Mouse (Mus musculus) splenic B cell, adult 2 months (primary cell): ENCODE measurements around the gene Eomes.

Source experiments
- DNase-seq: peaks from one replicate; pipeline ENCODE4 v3.0.0-alpha.2; 2011; ENCODE audit warnings: low read depth, low spot score
- H3K27me3 ChIP-seq: 2 replicates; pipeline ENCODE4 v1.6.1; 2012; ENCODE audit warnings: mild to moderate bottlenecking, low read length, moderate library complexity, mixed read lengths; ENCODE audit not compliant: control insufficient read depth, poor library complexity, insufficient read depth, severe bottlenecking
- H3K36me3 ChIP-seq: 2 replicates; pipeline ENCODE4 v1.6.1; 2012; ENCODE audit warnings: mild to moderate bottlenecking, low read length, moderate library complexity, mixed read lengths; ENCODE audit not compliant: control insufficient read depth, poor library complexity, insufficient read depth, severe bottlenecking

The Eomes gene

GRCm38 (mm10) chr9:118477961-118478360 lies at the start of gene Eomes:
Eomes (plus strand) TSS chr9:118478212.
- H3K27me3 ChIP-seq = no peaks in the 10 kb centered on the region
- no peaks in the 10 kb centered on the region for H3K36me3 ChIP-seq
- DNase-seq = no peak

- no peak for DNase-seq
- Histone ChIP-seq H3K36me3 (no peaks in the 10 kb centered on the region), H3K27me3 (no peaks in the 10 kb centered on the region)
Observed at GRCm38 (mm10) chr9:118444809-118445208, 33.2 kb upstream of the Eomes start.

GRCm38 (mm10) chr9:118449336-118449735 lies 28.7 kb upstream of the Eomes start:
- Histone ChIP-seq H3K36me3 (no peaks in the 10 kb centered on the region), H3K27me3 (no peaks in the 10 kb centered on the region)
- no peak for DNase-seq

- H3K27me3 ChIP-seq = no peaks in the 10 kb centered on the region
- no peak for DNase-seq
Observed at GRCm38 (mm10) chr9:118453427-118453826, 24.6 kb upstream of the Eomes start.

GRCm38 (mm10) chr9:118455188-118455845 lies 22.7 kb upstream of the Eomes start:
- Histone ChIP-seq H3K27me3 (no peaks in the 10 kb centered on the region), H3K36me3 (no peaks in the 10 kb centered on the region)
- no peak for DNase-seq

More at GRCm38 (mm10) chr9:118453427-118453826, 24.6 kb upstream of the Eomes start:
- H3K36me3 ChIP-seq = no peaks in the 10 kb centered on the region

- H3K36me3 ChIP-seq = no peaks in the 10 kb centered on the region
- no peaks in the 10 kb centered on the region for H3K27me3 ChIP-seq
- no peak for DNase-seq
Observed at GRCm38 (mm10) chr9:118456405-118456804, 21.6 kb upstream of the Eomes start.

GRCm38 (mm10) chr9:118458039-118458438 lies 20.0 kb upstream of the Eomes start:
- Histone ChIP-seq H3K27me3 (no peaks in the 10 kb centered on the region), H3K36me3 (no peaks in the 10 kb centered on the region)
- DNase-seq = no peak

GRCm38 (mm10) chr9:118464031-118464430 lies 14.0 kb upstream of the Eomes start:
- no peaks in the 10 kb centered on the region for H3K36me3 ChIP-seq
- no peak for DNase-seq
- no peaks in the 10 kb centered on the region for H3K27me3 ChIP-seq

- DNase-seq = no peak
- no peaks in the 10 kb centered on the region for H3K27me3 ChIP-seq
Observed at GRCm38 (mm10) chr9:118468301-118468700, 9.7 kb upstream of the Eomes start.

GRCm38 (mm10) chr9:118469272-118469671 lies 8.7 kb upstream of the Eomes start:
- H3K36me3 ChIP-seq = no peaks in the 10 kb centered on the region
- DNase-seq = no peak
- no peaks in the 10 kb centered on the region for H3K27me3 ChIP-seq

More at GRCm38 (mm10) chr9:118468301-118468700, 9.7 kb upstream of the Eomes start:
- H3K36me3 ChIP-seq = no peaks in the 10 kb centered on the region

GRCm38 (mm10) chr9:118471296-118471695 lies 6.7 kb upstream of the Eomes start:
- no peak for DNase-seq
- no peaks in the 10 kb centered on the region for H3K36me3 ChIP-seq
- no peaks in the 10 kb centered on the region for H3K27me3 ChIP-seq

- H3K27me3 ChIP-seq = no peaks in the 10 kb centered on the region
- no peaks in the 10 kb centered on the region for H3K36me3 ChIP-seq
- no peak for DNase-seq
Observed at GRCm38 (mm10) chr9:118476211-118476765, 1.7 kb upstream of the Eomes start.

- Histone ChIP-seq H3K36me3 (no peaks in the 10 kb centered on the region), H3K27me3 (no peaks in the 10 kb centered on the region)
- peak; percentile 5 for DNase-seq
Observed at GRCm38 (mm10) chr9:118476766-118477271, 1.2 kb upstream of the Eomes start.

GRCm38 (mm10) chr9:118477281-118477931 lies 606 bp upstream of the Eomes start:
- DNase-seq = peak; percentile 5
- Histone ChIP-seq H3K27me3 (no peaks in the 10 kb centered on the region), H3K36me3 (no peaks in the 10 kb centered on the region)

GRCm38 (mm10) chr9:118478458-118478838 lies 436 bp downstream of the Eomes start:
- peak; percentile 9 for DNase-seq
- Histone ChIP-seq H3K27me3 (no peaks in the 10 kb centered on the region), H3K36me3 (no peaks in the 10 kb centered on the region)
